Mouse (Mus musculus) heart, adult 10 weeks (tissue): Measurements from ENCODE around the gene Irgc1. TPM values are rescaled to one million over a fixed set of nuclear protein-coding genes. Genes with fewer than 3 reads are reported as not detected.

Source experiments
- polyA plus RNA-seq: library from polyadenylated mRNA; stranded (reverse); fragments of 350-450 nt; fragmentation: Illumina TruSeq; extraction: RNeasy Lipid Tissue Mini Kit (QIAGEN cat#74804); gene quantifications from one replicate; pipeline ENCODE4 v1.2.3, GENCODE M21; 2014; ENCODE audit warnings: low read depth, low replicate concordance

The Irgc1 gene
- not detected for polyA plus RNA-seq

GRCm38 (mm10) chr7:24451855-24452311 is at the start of gene Irgc1:
Gene Irgc1 (minus strand): TSS chr7:24452297.

GRCm38 (mm10) chr7:24481474-24482207 is 29.5 kb upstream of the Irgc1 start, which contains the start of gene Cadm4:
Gene Cadm4 (plus strand): TSS chr7:24482023.

DNA sequence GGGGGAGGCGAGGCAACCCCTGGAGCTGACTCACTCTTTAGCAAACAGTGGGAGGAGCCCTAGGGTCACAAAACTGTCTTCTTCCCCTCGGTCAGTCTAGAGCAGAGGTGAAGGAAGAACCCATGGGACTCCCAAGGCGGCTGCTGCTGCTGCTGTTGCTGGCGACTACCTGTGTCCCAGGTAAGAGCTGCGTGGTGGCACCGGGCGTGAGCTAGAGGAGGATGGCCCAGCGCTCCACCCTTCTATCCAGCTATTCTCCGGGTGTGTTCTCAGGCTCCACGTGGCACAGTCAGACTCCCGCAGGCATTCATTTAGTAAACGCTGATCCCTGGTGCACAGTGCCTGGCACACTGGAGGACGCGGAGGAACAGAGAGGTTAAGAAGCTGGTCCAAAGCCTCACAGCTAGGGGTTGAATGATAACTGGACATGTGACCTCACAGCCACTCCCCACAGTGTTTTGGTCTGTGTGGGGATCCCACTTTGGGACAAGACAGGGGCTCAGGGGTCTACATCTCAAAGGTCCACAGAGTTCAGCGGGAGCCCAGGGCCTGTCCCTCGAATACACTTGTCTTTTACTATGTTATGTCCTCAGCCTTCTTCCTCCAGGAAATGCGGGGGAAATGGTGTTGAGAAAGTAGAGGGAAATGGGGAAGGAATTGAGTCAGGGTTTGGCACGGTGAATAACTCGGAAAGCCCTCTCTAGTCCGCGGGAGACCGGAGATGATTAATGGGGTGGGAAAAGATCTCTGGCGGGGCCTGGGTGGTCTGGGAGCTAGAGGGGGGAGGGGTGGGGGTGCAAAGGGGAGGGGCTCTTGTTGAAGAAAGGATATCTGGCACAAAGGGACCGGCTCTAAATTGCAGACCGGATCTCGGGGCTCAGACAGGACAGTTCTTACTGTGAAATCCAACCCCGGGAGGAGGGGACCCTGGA is 10.6 kb upstream of the Irgc1 start, which contains the start of gene Plaur:
Gene Plaur, plus strand, starts transcription at position 97 of the 932 bp plus-strand sequence.

DNA sequence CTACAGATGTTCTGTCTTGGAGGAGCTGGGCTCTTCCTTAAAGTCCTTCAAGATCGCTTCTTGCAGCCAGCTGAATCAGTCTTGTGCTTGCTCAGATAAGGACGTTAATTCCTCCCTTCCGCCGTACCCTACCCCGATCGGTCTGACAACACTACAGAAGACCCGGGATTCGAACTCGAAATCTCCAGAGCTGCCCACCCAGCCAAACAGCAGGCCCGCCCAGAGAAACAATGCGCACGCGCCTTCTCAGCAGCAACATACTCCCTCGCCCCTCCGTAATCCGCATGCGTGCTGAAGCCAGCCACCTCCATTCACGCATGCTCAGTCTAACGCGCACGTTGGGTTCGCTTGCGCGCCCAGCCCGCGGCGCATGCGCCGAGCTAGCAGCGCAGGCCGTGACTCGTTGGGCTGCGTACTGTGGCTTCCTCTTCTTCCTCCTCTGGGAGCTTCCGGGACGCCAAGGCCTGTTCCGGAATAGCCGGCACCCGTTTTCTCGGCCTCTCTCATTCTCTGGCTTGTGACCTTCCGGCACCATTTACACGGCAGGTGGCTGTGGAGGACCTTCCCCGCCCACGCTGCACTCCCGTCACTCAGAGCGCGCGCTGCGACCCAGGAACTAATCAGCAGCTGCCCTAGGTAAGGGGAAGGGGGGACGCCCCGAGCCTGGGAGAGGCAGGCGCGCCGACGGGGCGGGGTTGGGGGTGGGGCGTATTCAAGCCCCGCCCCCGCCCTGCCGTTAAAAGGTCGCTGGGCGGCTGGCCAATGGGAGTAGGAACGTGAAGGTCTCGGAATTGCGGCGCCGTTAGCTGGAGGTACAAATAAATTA is 52.6 kb downstream of the Irgc1 start, which contains the start of gene Smg9:
Gene Smg9, plus strand, starts transcription at position 364 of the 826 bp plus-strand sequence.

Other genes with a start within 250 kb of the Irgc1 start
- gene Zfp111, start 240.9 kb downstream of the Irgc1 start, polyA plus RNA-seq = 4.3 TPM
- gene Zfp109, start 214.7 kb downstream of the Irgc1 start, polyA plus RNA-seq = 2.0 TPM
- gene Zfp108, start 197.5 kb downstream of the Irgc1 start, polyA plus RNA-seq = 2.1 TPM
- gene Zfp93, start 181.9 kb downstream of the Irgc1 start, polyA plus RNA-seq = 4.3 TPM
- 3.4 TPM for gene Zfp61, start 151.1 kb downstream of the Irgc1 start, polyA plus RNA-seq
- 3.9 TPM for gene Zfp94, start 135.6 kb downstream of the Irgc1 start, polyA plus RNA-seq
- gene Tescl, start 118.4 kb downstream of the Irgc1 start, polyA plus RNA-seq = not detected
- gene Lypd5, start 103.1 kb downstream of the Irgc1 start, polyA plus RNA-seq = not detected
- gene Kcnn4, start 82.0 kb downstream of the Irgc1 start, polyA plus RNA-seq = 0.47 TPM
- gene Smg9, start 52.7 kb downstream of the Irgc1 start, polyA plus RNA-seq = 12.3 TPM
- 4.3 TPM for gene Plaur, start 10.2 kb upstream of the Irgc1 start, polyA plus RNA-seq
- 12.1 TPM for gene Cadm4, start 29.7 kb upstream of the Irgc1 start, polyA plus RNA-seq
- gene Zfp428, start 54.7 kb upstream of the Irgc1 start, polyA plus RNA-seq = 12.5 TPM
- not detected for gene AC161166.1, start 60.2 kb upstream of the Irgc1 start, polyA plus RNA-seq
- gene Irgq, start 78.4 kb upstream of the Irgc1 start, polyA plus RNA-seq = 12.9 TPM
- not detected for gene Pinlyp, start 93.8 kb upstream of the Irgc1 start, polyA plus RNA-seq
- 29.0 TPM for gene Xrcc1, start 94.0 kb upstream of the Irgc1 start, polyA plus RNA-seq
- gene Ethe1, start 135.2 kb upstream of the Irgc1 start, polyA plus RNA-seq = 32.6 TPM
- gene Zfp575, start 135.3 kb upstream of the Irgc1 start, polyA plus RNA-seq = not detected
- not detected for gene Phldb3, start 158.5 kb upstream of the Irgc1 start, polyA plus RNA-seq
- gene Lypd3, start 184.3 kb upstream of the Irgc1 start, polyA plus RNA-seq = not detected
- not detected for gene Tex101, start 224.4 kb upstream of the Irgc1 start, polyA plus RNA-seq